Mouse (Mus musculus): ENCODE data around the gene Zmiz1.
A peak's percentile ranks its signal among the peaks of the same experiment; 100 is the strongest.

Gene Zmiz1

GRCm38 (mm10) chr14:25472096-25472861, 13.3 kb downstream of the Zmiz1 start:
- DNase-seq (ENCODE audit: low read depth, low spot score) = no peak

- DNase-seq (ENCODE audit: low read depth, low spot score) = peak; percentile 13
These were observed 14.1 kb downstream of the Zmiz1 start for GRCm38 (mm10) chr14:25472981-25473649.

GRCm38 (mm10) chr14:25474017-25474416, 15.0 kb downstream of the Zmiz1 start:
- DNase-seq (ENCODE audit: low read depth, low spot score) = no peak

- no peak for DNase-seq (ENCODE audit: low read depth, low spot score)
These were observed 15.7 kb downstream of the Zmiz1 start for GRCm38 (mm10) chr14:25474732-25475131.

- no peak for DNase-seq (ENCODE audit: low read depth, low spot score)
These were observed 17.1 kb downstream of the Zmiz1 start for GRCm38 (mm10) chr14:25476048-25476447.

- DNase-seq (ENCODE audit: low read depth, low spot score) = no peak
These were observed 17.5 kb downstream of the Zmiz1 start for GRCm38 (mm10) chr14:25476453-25476852.

- DNase-seq (ENCODE audit: low read depth, low spot score) = no peak
These were observed 18.3 kb downstream of the Zmiz1 start for GRCm38 (mm10) chr14:25477268-25477667.

- no peak for DNase-seq (ENCODE audit: low read depth, low spot score)
These were observed 19.3 kb downstream of the Zmiz1 start for GRCm38 (mm10) chr14:25478257-25478656.

- DNase-seq (ENCODE audit: low read depth, low spot score) = no peak
These were observed 19.8 kb downstream of the Zmiz1 start for GRCm38 (mm10) chr14:25478755-25479154.

GRCm38 (mm10) chr14:25479841-25480252, 20.9 kb downstream of the Zmiz1 start:
- no peak for DNase-seq (ENCODE audit: low read depth, low spot score)

GRCm38 (mm10) chr14:25480443-25480842, 21.5 kb downstream of the Zmiz1 start:
- DNase-seq (ENCODE audit: low read depth, low spot score) = no peak

- DNase-seq (ENCODE audit: low read depth, low spot score) = no peak
These were observed 22.1 kb downstream of the Zmiz1 start for GRCm38 (mm10) chr14:25480916-25481666.

- no peak for DNase-seq (ENCODE audit: low read depth, low spot score)
These were observed 22.8 kb downstream of the Zmiz1 start for GRCm38 (mm10) chr14:25481667-25482331.

GRCm38 (mm10) chr14:25482404-25482803, 23.4 kb downstream of the Zmiz1 start:
- no peak for DNase-seq (ENCODE audit: low read depth, low spot score)

GRCm38 (mm10) chr14:25483285-25483684, 24.3 kb downstream of the Zmiz1 start:
- no peak for DNase-seq (ENCODE audit: low read depth, low spot score)

GRCm38 (mm10) chr14:25484049-25484448, 25.1 kb downstream of the Zmiz1 start:
- peak; percentile 46 for DNase-seq (ENCODE audit: low read depth, low spot score)

GRCm38 (mm10) chr14:25486220-25486619, 27.2 kb downstream of the Zmiz1 start:
- DNase-seq (ENCODE audit: low read depth, low spot score) = no peak

GRCm38 (mm10) chr14:25486742-25487469, 27.9 kb downstream of the Zmiz1 start:
- no peak for DNase-seq (ENCODE audit: low read depth, low spot score)

GRCm38 (mm10) chr14:25487470-25487955, 28.5 kb downstream of the Zmiz1 start:
- DNase-seq (ENCODE audit: low read depth, low spot score) = no peak

GRCm38 (mm10) chr14:25488097-25488613, 29.2 kb downstream of the Zmiz1 start:
- no peak for DNase-seq (ENCODE audit: low read depth, low spot score)
